Mouse (Mus musculus): Measurements from ENCODE around the gene Rabepk. TPM values are rescaled to one million over a fixed set of nuclear protein-coding genes. Genes with fewer than 3 reads are reported as not detected.
"Not testable (repeated sequence)": the region's sequence is repeated elsewhere in the genome, so short reads cannot be mapped to it uniquely, and the experiment has no call there.

Gene Rabepk
- polyA plus RNA-seq, 1 experiment from 2014 or later = 38.9 TPM

DNA sequence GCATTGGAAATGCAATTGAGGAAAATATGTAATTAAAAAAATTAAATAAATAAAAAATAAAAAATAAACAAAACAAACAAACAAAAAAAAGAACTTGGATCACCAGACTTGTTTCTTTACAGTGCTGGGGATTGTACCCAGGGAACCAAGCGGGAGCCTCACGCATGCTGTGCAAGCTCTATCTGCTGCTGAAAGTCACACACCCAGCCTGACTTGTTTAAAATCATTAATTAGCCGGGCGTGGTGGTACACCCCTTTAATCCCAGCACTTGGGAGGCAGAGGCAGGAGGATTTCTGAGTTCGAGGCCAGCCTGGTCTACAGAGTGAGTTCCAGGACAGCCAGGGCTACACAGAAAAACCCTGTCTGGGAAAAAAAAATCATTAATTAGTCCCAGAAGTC is 38.4 kb downstream of the Rabepk start:
- not testable (repeated sequence) for H3K36me3 ChIP-seq; H3K27ac ChIP-seq (replicated peaks); ATAC-seq (ENCODE audit: insufficient number of reproducible peaks, low FRiP score, low TSS enrichment, low read depth); H3K4me2 ChIP-seq (replicated peaks); H3K27me3 ChIP-seq; H3K9ac ChIP-seq; H3K4me3 ChIP-seq (replicated peaks); H3K4me1 ChIP-seq; H3K9me3 ChIP-seq (replicated peaks)
- WGBS = 87% methylated on average over 5 of the region's 5 CpGs

DNA sequence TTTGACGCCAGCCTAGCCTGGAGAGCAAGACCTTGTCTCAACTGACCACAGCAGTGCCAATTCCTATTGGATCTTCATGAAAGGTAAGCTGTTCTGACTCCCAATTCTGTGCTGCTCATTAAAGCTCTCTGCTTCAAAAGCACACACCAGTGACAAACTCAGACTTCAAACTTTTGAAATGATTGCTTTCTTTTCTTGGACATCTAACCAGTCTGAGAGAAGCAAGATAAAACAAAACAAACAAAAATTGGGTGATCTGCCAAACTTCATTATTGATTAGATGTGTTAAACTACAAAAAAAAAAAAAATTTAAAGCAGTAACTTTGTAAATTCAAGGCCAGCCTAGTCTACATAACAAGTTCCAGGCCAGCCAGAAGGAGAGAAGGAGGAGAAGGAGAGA is 42.4 kb downstream of the Rabepk start:
- no peak overlapping the region for H3K9ac ChIP-seq
- peaks cover 8% of the 10 kb centered on the region; the same call in 1 of the 2 replicates for H3K4me1 ChIP-seq
- no peaks in the 10 kb centered on the region for H3K9me3 ChIP-seq (replicated peaks)
- H3K27me3 ChIP-seq = no peaks in the 10 kb centered on the region
- 73% methylated on average over 1 of the region's 1 CpGs for WGBS
- no peak overlapping the region for H3K4me2 ChIP-seq (replicated peaks)
- H3K4me3 ChIP-seq (replicated peaks) = no peak overlapping the region
- no peak overlapping the region for H3K27ac ChIP-seq (replicated peaks)
- ATAC-seq (ENCODE audit: insufficient number of reproducible peaks, low FRiP score, low TSS enrichment, low read depth) = no peak
- H3K36me3 ChIP-seq = no peaks in the 10 kb centered on the region

DNA sequence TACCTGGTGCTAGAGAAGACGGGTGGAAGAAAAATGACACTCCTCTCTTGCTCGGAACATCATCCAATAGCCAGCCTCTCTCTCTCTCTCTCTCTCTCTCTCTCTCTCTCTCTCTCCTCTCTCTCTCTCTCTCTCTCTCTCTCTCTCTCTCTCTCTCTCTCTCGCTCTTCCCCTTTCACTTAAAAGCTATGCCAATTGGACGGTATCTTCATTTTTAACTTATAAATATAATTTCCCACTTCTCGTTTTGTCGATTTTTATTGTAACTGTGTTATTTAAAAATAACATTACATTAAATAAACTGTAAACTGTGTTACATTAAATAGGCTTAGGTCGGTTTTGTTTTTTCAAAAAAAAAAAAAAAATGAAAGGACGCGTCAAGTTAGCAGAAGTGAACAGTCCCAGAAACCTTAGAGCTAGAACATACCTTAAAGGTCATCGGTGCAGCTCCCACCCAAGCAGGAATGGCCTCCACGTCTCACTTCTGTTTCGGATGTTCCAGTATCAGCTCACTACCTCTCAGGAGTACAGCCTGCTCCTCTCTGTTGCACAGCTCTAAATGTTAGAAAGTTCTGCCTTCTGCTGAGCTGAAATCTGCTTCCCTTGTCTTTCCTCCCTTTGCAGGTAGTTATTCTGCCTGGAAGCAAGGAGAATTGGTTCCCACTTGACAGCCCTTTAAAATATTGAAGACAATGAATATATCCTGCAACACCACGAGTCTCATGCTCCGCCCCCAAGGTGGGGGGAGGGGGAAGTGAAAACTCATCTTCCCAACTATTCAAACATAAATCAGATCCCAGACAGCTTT is 45.0 kb downstream of the Rabepk start, which contains the start of gene Gapvd1:
Gapvd1 (minus strand) TSS at position 682 of the 808 bp plus-strand sequence.
- Histone ChIP-seq H3K9me3 (replicated peaks) (no peaks in the 10 kb centered on the region), H3K4me1 (peaks cover 11% of the 10 kb centered on the region), H3K27ac (replicated peaks) (peak within 1 kb of the TSS; percentile 88), H3K36me3 (no peaks in the 10 kb centered on the region), H3K27me3 (no peaks in the 10 kb centered on the region), H3K9ac (peak within 1 kb of the TSS; percentile 90), H3K4me3 (replicated peaks) (peak within 1 kb of the TSS; percentile 93), H3K4me2 (replicated peaks) (peak within 1 kb of the TSS; percentile 62)
- ATAC-seq (ENCODE audit: insufficient number of reproducible peaks, low FRiP score, low TSS enrichment, low read depth) = no peak
- WGBS = under 1% methylated on average over 14 of the region's 14 CpGs

DNA sequence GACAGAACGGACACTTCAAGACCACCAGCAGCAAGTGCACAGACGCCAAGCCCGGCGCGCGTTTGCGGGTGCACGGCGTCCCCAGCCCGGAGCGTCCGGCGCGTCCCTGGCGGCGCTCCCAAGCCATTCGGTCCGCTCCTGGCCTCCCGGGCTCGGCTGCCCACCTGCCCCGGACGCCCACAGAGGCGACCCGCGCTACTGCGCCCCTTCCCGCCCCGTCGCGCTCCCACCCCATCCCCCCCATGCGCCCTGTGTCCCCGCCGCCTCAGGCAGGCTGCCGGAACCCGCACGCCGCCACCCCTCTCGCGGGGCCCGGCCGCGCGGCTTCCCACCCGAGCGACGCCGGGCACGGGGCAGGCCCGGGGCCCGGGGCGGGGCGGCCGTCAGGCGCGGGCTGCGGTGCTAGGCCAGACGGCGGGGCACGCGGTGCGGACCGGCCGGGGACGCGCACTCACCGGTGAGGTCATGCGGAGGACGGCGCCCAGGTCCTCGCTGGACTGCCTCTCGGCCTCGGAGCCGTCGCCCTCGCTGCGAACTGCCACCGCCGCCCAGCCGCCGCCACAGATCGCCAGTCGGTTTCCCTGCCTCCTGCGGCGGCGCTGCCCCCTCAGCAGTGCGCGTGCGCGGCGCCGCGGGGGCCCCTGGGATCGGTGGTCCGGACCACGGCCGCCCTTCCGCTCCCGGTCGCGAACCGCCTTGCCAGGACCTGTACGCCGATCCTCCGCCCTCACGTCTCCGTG is 45.7 kb downstream of the Rabepk start:
- Histone ChIP-seq H3K9ac (peak overlapping the region; percentile 90), H3K27ac (replicated peaks) (peak overlapping the region; percentile 88), H3K9me3 (replicated peaks) (no peaks in the 10 kb centered on the region), H3K4me1 (peaks cover 11% of the 10 kb centered on the region), H3K4me2 (replicated peaks) (peak overlapping the region; percentile 62), H3K27me3 (no peaks in the 10 kb centered on the region), H3K4me3 (replicated peaks) (peak overlapping the region; percentile 93), H3K36me3 (no peaks in the 10 kb centered on the region)
- ATAC-seq (ENCODE audit: insufficient number of reproducible peaks, low FRiP score, low TSS enrichment, low read depth) = peak; percentile 95
- WGBS = under 1% methylated on average over 106 of the region's 106 CpGs

DNA sequence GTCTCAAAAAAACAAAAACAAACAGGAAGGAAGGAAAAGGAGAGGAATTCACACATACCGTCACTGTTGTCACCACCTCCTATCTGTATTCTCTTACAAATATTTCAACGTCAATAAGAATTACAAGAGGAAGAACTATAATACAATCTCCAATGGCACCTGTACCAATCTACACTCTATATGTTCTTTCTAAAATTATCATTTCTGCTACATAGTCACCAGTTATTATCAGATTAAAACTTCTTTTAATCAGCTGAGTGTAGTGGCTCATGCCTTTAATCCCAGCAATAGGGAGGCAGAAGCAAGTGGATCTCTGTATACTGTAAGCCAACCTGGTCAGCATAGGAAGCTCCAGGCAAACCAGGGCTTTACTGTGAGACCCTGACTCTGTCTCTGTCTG is 49.5 kb downstream of the Rabepk start:
- WGBS = 68% methylated on average over 2 of the region's 2 CpGs
- no peaks in the 10 kb centered on the region for H3K27me3 ChIP-seq

DNA sequence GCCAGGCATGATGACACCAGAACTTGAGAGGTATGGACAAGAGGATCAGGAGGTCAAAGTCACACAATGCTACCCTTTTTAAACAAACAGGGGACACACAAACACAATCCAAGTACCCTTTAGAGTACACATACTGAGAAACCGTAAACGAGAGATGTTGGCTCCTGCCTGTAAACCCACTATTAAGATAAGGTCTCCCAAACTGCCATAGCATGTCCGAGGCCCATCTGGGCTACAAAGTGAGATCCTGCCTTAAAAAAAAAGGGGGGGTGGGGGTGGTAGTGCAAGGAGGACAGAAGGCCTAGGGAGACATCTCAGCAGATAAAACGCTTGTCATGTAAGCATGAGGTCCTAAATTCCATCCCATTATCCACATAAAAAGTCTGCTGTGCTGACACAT is 51.2 kb downstream of the Rabepk start:
- Histone ChIP-seq H3K4me1 (peaks cover 5% of the 10 kb centered on the region), H3K27me3 (no peaks in the 10 kb centered on the region), H3K4me2 (replicated peaks) (no peak overlapping the region), H3K36me3 (0 out of 2 replicates have a peak, but pooled peaks cover 6% of the 10 kb centered on the region), H3K9me3 (replicated peaks) (no peaks in the 10 kb centered on the region), H3K9ac (no peak overlapping the region), H3K27ac (replicated peaks) (no peak overlapping the region), H3K4me3 (replicated peaks) (no peak overlapping the region)
- ATAC-seq (ENCODE audit: insufficient number of reproducible peaks, low FRiP score, low TSS enrichment, low read depth) = no peak
- 89% methylated on average over 4 of the region's 4 CpGs for WGBS

More for the DNA sequence above, 49.5 kb downstream of the Rabepk start:
- Histone ChIP-seq H3K4me3 (replicated peaks) (no peak overlapping the region), H3K27ac (replicated peaks) (no peak overlapping the region), H3K4me2 (replicated peaks) (no peak overlapping the region), H3K4me1 (peaks cover 10% of the 10 kb centered on the region), H3K36me3 (0 out of 2 replicates have a peak, but pooled peaks cover 4% of the 10 kb centered on the region), H3K9ac (no peak overlapping the region), H3K9me3 (replicated peaks) (no peaks in the 10 kb centered on the region)
- no peak for ATAC-seq (ENCODE audit: insufficient number of reproducible peaks, low FRiP score, low TSS enrichment, low read depth)

DNA sequence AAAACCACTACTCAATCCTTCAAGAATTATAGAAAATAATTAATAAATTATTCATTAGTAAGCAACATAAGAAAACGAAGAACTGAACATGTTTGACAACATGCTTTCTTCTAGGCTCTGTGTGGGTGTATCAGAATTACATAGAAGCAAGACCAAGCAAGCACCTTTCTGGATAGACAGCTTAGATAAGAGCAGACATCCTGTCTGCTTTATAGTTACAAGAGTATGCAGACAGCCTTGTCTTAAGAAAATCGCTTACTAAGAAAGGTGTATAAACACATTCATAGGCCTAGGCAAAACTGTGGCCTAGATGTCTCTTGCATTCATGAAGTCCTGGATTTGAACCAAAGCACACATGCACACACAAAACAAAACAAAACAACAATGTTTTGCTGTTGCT is 54.0 kb downstream of the Rabepk start:
- no peak overlapping the region for H3K4me2 ChIP-seq (replicated peaks)
- H3K27ac ChIP-seq (replicated peaks) = no peak overlapping the region
- H3K36me3 ChIP-seq = 0 out of 2 replicates have a peak, but pooled peaks cover 6% of the 10 kb centered on the region
- H3K4me1 ChIP-seq = 0 out of 2 replicates have a peak, but pooled peaks cover 2% of the 10 kb centered on the region
- no peaks in the 10 kb centered on the region for H3K27me3 ChIP-seq
- WGBS = 73% methylated on average over 2 of the region's 2 CpGs
- ATAC-seq (ENCODE audit: insufficient number of reproducible peaks, low FRiP score, low TSS enrichment, low read depth) = no peak
- H3K9me3 ChIP-seq (replicated peaks) = no peaks in the 10 kb centered on the region
- no peak overlapping the region for H3K4me3 ChIP-seq (replicated peaks)
- H3K9ac ChIP-seq = no peak overlapping the region

DNA sequence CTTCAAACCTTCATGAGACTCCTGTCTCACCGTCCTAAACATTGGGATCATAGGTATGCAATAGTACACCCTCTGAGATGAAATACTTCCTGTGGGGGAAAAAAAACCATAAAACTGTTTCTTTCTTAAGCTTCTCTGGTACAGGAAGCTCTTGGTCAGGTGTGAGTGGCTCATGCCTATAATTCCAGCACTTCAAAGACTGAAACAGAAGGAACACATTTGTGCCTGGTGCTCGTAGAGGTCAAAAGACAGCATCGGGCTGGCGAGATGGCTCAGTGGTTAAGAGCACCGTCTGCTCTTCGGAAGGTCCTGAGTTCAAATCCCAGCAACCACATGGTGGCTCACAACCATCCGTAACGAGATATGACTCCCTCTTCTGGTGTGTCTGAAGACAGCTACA is 55.2 kb downstream of the Rabepk start:
- Histone ChIP-seq H3K4me2 (replicated peaks) (no peak overlapping the region), H3K9me3 (replicated peaks) (no peaks in the 10 kb centered on the region), H3K9ac (no peak overlapping the region), H3K27me3 (no peaks in the 10 kb centered on the region), H3K4me3 (replicated peaks) (no peak overlapping the region), H3K36me3 (0 out of 2 replicates have a peak, but pooled peaks cover 6% of the 10 kb centered on the region), H3K4me1 (0 out of 2 replicates have a peak, but pooled peaks cover 2% of the 10 kb centered on the region), H3K27ac (replicated peaks) (no peak overlapping the region)
- WGBS = 90% methylated on average over 8 of the region's 8 CpGs
- no peak for ATAC-seq (ENCODE audit: insufficient number of reproducible peaks, low FRiP score, low TSS enrichment, low read depth)

DNA sequence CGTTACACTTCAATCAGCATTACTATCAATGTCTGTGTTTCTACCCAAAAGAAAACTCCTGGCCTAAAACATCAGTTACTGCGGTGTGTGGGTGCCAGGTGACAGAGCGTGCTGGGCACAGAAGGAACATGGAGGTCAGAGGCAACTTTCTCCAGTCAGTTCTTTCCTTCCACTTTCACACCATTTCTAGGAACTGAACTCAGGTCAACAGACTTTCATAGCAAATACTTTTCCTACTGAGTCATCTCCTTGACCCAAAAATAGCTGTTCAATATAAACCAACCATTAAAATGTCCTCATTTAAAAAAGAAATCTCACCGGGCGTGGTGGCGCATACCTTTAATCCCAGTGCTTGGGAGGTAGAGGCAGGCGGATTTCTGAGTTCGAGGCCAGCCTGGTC is 57.0 kb downstream of the Rabepk start:
- Histone ChIP-seq H3K4me3 (replicated peaks) (no peak overlapping the region), H3K27me3 (no peaks in the 10 kb centered on the region), H3K36me3 (0 out of 2 replicates have a peak, but pooled peaks cover 6% of the 10 kb centered on the region), H3K9ac (no peak overlapping the region), H3K9me3 (replicated peaks) (no peaks in the 10 kb centered on the region), H3K4me1 (0 out of 2 replicates have a peak, but pooled peaks cover 2% of the 10 kb centered on the region), H3K27ac (replicated peaks) (no peak overlapping the region), H3K4me2 (replicated peaks) (no peak overlapping the region)
- no peak for ATAC-seq (ENCODE audit: insufficient number of reproducible peaks, low FRiP score, low TSS enrichment, low read depth)
- 91% methylated on average over 8 of the region's 8 CpGs for WGBS

DNA sequence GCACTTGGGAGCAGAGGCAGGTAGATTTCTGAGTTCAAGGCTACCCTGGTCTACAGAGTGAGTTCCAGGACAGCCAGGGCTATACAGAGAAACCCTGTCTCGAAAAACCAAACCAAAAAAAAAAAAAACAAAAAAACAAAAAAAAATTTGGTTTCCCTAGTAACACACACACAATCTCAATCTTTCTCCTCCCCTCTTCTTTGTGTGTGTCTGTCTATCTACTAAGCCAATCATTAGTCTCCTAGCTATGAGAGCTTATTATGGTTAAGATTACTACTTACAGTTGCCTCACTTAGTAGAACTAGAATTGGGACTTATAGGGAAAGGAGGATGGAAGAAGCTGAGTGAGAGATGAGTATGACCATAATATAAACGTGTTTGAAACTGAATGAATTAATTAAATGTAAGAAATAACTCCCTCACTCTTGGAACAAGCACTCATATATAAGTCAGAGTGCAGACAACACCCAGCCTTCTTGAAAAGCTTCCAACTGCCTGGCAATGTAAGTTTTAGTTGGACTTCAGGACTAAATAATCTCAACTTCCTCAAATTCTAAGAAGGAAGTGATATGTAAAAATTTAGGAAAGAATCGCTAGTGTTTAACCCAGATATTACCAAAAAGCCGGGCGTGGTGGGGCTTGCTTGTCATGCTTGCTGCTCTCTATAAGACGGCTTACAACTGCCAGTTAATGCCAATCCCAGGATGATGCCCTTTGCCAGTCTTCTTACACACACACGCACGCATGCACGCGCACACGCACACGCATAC is 58.1 kb downstream of the Rabepk start:
- H3K27me3 ChIP-seq = no peaks in the 10 kb centered on the region
- no peak overlapping the region for H3K4me3 ChIP-seq (replicated peaks)
- H3K9me3 ChIP-seq (replicated peaks) = no peaks in the 10 kb centered on the region
- no peak overlapping the region for H3K4me2 ChIP-seq (replicated peaks)
- H3K27ac ChIP-seq (replicated peaks) = no peak overlapping the region
- 89% methylated on average over 12 of the region's 12 CpGs for WGBS
- H3K9ac ChIP-seq = no peak overlapping the region
- H3K4me1 ChIP-seq = 0 out of 2 replicates have a peak, but pooled peaks cover 2% of the 10 kb centered on the region
- no peak for ATAC-seq (ENCODE audit: insufficient number of reproducible peaks, low FRiP score, low TSS enrichment, low read depth)
- 0 out of 2 replicates have a peak, but pooled peaks cover 6% of the 10 kb centered on the region for H3K36me3 ChIP-seq

Measured in embryonic facial prominence, embryonic 15.5 days (tissue).